Mouse (Mus musculus) T-helper 1 cell (primary cell): Measurements from ENCODE around the gene Plekhn1.

Source experiments
- in situ Hi-C: fragments of 300-600 bp; cut with MboI, MseI; formaldehyde crosslinking; loops from one replicate; pipeline ENCODE4 v1.15.1; 2025; ENCODE audit warnings: high pct_unique_total_duplicates

The Plekhn1 gene

DNA sequence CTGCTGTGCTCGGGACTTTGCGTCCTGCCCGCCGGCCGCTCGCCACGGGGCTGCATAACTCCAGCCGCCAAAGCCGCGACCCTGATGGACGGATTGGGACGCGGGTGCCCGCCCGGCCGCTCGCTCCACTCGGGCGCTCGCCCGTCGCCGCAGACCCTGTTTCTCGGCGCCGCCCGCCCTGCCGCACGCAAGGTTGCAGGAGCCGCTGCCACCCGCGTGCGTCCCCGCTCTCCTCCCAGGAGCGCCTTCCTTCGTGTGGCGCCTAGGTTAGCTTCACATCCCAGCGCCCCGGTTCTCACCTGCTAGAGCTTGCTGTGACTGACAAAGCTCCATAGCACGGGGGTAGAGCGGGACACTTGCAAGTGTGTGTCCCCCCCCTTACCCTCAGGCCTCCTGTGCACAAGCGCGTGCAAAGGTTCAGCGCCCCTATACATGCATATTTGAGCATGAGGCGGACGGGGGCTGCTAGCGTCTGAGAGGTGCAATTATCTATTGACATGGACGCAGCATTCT lies at the start of gene Plekhn1:
Gene Plekhn1 (minus strand): TSS at position 157 of the 513 bp plus-strand sequence.
- in situ Hi-C loops = no loop called here

DNA sequence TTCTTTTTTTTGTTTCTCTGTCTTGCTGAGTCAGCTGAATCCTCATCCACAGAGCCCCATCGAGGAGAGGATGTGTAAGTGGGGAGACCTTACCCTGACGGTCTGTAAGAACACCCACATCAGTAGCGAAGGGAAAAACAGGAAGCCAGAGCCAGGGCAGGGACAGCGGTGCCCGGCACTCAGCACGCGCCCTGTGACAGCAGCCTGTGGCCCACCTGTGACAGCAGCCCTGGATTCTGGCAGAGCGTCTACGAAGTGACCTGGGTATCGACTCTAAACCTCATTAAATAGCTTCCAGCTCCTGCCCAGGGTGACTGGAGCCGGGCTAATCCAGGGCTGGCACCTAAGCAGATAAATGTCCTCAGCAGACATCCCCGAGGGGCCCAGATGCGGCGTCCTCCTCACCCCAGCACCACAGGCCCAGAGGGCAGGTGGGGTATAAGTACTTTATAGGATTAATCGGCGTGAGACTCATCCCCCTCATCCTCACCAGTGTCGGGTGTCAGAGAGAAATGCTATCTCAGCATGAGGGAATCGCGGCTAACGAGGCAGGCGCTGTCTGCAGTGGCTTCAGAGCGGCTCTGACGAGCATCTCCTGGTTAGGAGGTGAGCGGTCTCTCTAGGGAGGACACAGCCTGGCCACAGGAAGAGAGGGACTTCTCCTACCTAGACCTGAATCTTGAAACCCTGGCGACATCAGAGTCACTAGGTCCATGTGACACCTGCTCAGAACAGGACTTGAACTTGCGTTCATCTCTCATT lies 20.6 kb upstream of the Plekhn1 start, which contains the start of gene Samd11:
Gene Samd11 (minus strand): TSS at position 580 of the 762 bp plus-strand sequence.
- in situ Hi-C loops = no loop called here

DNA sequence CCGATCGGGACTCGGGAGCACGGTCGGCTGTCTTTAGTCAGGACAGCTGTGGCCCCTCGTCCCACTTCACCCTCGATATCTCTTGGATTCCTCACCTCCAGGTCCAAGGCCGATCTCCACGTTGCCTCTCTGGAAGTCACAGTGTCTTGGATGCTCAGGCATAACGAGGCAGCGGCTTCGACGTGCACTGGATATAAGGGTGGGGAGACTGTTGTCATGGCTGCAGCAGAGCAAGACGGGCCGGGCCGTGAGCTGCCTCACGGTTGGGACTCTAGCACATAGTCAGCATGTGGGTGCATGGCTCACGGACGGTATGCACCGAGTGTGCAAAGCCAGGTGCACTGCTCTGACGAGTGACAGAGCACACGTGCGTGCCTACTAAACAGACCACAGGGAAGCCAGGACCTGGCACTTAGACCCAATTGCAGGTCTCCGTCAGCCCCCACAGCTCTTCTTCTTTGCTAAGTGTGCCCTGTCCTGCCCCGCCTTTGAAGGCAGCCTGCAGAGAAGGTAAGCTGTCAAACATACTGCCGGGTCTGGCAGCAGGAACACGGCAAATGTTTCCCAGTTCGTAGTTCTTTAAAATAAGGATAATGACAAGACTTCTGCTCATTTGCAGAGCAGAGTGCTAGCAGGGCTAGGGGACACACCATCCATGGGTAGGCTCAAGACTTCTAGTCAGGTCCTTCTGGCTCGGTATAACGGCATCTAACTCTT lies 19.9 kb upstream of the Plekhn1 start:
- in situ Hi-C loops = no loop called here

DNA sequence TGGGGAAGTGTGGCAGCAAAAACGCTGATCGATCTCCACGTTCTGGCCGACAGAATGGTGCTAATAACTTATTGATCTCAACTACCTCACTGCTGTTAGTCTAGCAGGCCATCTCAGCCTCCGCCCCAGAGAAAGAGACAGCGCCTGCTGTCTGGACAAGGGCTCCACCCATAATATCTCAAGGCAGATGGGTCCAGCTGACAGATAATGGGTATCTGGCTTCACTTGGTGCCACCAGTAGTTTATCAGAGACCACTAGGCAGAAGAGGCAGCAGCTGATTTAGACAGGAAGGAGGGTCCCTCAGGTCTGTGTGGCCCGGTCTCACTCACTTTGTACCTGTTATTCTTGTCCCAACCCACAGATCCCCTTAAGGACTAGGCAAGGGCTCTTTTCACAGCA lies 18.4 kb upstream of the Plekhn1 start:
- in situ Hi-C loops = no loop called here

DNA sequence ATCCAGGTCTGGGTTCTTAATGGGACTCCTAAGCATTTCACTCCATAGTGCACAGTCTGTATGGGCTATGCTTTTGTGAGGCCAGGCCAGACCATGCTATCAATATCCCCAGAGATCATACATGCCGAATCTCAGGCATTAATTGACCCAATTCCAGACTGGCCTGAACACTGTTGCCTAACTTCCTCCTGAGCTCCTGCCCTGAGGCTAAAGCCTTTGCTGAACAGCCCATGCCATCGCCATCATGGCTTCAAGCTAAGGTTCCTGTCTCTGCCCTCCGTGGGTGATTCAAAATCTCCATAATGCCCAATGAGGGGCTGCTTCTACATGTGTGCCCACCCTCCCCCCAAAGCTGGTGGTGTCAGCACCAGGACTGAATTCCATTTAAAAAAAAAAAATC lies 18.0 kb upstream of the Plekhn1 start:
- in situ Hi-C loops = no loop called here

DNA sequence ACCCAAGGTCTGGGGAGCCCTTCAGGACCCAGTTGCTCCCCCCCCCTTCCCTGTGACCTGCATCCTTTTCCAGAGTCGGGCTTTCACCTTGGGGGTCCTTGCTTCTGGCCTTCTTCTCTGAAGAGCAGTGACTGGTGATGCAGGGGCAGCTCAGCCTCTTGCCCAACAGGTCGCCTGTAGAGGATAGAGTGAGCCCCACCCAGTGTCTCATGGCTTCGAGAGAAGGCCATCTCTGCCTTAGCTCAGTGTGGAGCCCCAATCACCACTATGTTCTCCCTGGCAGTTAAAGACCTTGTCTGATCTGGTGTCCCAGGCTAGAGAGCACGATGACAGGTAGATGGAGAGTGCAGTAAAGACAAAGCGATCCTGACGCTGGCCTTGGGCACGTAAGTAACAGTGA lies 17.5 kb upstream of the Plekhn1 start:
- in situ Hi-C loops = no loop called here

DNA sequence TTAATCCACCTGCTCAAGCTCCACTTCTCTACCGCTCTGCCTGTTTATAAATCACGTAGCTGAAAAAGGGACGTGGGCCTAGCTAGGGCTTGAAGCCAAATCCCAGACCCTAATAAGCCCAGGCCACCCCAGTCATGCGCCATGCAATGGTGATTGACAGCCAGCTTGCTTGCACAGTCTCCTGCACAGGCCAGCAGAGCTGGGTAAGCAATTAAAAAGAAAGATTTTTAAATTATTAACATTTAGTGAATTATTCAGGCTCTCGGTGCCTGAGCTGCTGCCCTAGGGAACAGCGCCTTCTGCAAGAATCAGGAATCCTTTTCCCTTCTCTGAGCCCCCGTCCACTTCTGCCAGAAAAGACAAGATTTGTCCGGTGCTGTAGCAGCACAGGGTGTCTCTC lies 16.4 kb upstream of the Plekhn1 start:
- in situ Hi-C loops = no loop called here

DNA sequence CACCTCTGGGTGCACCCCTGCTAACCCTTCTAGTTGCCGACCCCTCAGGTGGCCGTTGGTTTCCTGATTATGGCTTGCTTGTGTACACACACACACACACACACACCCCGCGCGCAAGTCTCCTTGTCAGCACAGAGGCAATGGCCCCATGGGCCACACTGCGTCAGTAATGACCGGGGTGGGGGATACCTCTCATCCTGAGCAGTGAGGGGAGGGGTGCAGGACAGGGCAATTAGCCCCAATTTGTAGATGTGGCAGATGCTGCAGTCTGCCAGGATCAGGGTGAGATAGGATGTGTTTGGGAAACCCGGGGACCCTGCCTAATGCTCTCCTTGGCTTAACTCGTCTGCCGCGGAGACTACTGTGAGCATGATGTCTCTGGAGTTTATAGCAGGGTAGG lies 14.9 kb upstream of the Plekhn1 start:
- in situ Hi-C loops = loop anchor here (5.0 kb wide), 1 partner anchor 63 kb away; no protein-coding TSS in a partner anchor

DNA sequence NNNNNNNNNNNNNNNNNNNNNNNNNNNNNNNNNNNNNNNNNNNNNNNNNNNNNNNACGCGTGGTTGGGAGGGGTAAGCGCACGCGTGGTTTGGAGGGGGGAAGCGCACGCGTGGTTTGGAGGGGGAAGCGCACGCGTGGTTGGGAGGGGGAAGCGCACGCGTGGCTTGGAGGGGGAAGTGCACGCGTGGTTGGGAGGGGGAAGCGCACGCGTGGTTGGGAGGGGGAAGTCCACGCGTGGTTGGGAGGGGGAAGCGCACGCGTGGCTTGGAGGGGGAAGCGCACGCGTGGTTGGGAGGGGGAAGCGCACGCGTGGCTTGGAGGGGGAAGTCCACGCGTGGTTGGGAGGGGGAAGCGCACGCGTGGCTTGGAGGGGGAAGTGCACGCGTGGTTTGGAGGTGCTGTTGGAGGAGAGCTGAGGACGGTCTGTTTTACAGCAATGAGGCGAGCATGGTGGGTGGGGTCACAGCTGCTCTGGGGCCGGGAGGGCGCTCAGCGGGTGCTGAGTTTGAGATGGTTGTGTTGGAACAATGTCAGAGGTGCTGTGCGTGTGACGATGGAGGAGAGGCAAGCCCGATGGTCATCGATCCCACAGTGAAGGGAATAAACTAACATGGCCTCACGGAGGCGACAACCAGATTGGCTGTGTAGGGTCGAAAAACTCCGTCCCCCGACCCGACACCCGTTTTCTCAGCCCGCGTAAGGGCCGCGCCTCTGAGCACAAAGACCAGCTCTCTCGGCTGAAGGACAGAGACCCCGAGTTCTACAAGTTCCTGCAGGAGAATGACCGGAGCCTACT lies 2.2 kb upstream of the Plekhn1 start:
- in situ Hi-C loops = no loop called here

DNA sequence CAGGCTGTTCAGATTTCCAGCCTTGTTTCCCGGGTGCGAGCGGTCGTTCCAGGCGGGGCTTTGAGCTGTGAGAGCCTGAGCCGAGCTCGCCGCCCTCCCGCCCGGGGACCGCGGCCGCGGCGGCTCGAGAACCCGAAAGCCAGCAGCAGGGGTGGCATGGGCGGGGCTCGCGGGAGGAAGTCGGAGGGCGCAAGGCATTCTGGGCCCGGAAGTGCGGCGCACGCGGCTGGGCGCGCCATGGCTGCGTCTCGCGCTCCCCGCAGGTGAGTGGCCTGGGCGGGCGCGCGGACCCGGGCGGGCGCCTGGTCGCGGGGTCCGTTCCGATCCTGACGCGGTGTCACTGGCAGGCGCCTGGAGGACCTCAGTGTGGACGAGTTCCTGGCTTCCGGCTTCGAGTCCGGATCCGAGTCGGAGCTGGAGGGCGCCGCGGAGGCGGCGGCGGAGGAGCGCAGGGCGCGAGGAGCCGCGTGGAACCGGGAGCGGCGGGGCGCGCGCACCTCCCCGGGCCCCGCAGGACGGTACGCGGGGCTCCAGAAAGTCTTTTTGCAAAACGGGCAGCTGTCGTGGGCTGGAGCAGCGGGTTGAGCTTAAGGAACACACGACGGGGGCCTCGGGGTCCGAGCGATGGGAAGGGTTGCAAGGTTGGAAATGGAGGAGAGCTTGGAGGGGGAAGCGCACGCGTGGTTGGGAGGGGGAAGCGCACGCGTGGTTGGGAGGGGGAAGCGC lies 1.3 kb upstream of the Plekhn1 start, which contains the start of gene Noc2l:
Gene Noc2l (plus strand): TSS at position 203 of the 726 bp plus-strand sequence.
- in situ Hi-C loops = no loop called here

DNA sequence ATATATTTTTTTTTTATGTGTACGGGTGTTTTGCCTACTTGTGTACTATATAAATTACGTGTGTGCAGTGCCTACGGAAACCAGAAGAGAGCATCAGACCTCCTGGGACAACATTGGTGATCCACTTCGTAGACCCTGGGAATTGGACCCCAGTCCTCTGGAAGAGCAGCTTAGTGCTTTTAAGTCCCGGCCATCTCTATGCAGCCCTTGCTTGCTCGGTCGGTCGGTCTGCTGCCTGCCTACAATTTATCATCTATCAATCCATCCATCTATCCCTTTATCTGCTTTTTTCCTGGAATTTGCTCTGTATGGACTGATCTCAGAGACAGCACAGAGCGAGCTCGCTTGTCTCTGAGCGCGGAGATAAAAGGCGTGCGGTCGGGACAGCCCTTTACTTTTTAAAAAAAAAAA lies 708 bp upstream of the Plekhn1 start:
- in situ Hi-C loops = no loop called here

DNA sequence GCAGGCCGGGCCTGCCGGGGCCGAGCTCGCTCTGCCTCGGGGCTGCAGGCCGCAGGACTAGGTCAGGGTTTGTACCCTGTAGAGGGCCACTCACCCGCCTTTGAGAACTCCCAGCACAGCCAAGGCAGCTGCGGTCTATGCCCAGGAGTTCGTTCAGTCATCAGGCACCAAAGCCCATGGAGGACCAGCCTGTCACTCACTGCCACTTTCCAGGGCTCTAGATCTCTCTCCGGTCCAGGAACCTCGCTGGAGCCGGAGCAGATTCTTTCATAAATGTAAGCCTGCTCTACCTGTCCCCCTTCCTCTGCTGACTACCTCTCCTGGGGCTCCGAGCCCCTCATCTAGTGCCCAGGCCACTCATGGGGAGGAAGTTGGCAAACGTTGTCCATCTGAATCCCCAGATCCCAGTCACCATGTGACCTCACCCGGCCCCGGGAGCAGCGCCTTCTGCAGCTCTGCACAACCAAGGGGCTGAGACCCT lies 596 bp downstream of the Plekhn1 start:
- in situ Hi-C loops = no loop called here

DNA sequence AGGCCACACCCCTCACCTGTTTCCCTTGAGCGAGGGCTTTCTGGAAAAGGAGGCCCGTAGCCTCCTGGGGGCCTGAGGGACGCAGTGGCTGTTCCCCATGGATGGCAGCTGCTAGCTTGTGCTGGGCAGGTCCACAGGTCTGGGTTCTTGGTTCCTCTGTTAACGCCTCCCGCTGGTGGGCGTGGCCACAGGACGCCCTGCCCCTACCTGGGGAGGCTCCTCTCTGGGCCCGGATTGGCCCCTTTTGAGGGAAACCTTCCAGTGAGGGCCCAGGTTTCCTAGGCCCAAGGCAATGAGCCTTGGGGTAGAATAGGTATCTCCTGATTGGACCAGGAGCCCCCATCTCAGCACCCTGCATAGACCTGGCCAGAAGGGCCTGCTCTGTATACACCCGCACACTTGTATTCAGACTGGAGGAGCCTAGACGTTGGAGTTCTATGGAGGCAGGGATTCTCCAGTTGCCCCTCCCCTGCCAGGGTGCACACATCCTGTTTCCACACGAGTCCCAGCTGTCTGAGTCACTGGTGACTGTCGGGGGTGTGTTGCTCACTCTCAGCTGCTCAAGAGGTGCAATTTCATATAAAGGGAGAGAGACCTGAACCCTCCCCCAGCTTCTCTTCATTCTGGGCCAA lies 6.1 kb downstream of the Plekhn1 start:
- in situ Hi-C loops = no loop called here

DNA sequence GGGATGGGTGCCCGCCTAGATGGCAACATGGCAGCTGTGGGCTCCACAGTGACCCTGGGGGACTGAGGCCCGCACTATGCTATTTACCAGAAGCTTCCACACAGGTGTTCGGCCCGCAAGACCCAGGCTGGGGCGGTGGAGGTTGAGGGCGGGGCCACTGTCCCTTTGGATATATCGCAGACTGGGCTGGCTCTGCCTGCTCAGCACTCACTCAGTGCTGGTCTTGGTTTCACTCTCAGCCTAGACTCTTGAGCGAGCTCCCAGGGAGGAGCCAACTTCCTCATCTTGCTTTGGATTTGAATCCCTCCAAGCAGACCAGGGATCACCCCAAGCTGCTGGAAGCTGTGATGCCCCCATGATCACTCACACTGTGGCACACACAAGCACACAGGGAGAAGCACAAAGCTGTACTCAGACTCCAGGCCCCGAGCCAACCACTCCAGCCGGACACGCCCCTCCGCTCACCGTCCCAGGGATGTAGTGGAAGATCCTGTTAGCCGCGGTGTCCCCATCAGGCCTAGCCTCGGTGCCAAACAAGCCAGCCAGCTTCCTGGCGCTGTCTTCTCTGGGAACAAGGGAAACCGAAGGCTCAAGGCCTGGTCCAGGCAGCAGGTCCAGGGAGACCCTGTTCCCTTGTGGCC lies 6.8 kb downstream of the Plekhn1 start:
- in situ Hi-C loops = no loop called here

DNA sequence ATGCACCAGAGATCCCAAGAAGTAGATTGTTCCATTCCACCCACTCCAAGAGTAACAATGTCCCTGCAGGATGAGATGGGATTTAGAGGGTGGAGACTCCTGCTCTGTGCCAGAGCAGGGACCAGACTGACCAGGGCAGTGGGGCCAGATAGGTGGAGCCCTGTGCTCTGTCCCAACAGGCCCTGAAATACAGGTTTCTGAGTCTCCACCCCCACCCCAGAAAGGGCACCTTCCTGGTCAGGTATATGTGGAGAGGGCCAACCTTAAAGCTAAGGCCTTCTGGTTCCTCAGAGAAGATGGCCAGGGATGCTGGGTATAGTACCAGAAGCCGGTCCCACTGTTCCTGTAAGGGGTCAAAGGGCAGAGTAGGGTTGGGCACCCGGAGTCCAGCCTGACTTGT lies 10.4 kb downstream of the Plekhn1 start:
- in situ Hi-C loops = no loop called here

DNA sequence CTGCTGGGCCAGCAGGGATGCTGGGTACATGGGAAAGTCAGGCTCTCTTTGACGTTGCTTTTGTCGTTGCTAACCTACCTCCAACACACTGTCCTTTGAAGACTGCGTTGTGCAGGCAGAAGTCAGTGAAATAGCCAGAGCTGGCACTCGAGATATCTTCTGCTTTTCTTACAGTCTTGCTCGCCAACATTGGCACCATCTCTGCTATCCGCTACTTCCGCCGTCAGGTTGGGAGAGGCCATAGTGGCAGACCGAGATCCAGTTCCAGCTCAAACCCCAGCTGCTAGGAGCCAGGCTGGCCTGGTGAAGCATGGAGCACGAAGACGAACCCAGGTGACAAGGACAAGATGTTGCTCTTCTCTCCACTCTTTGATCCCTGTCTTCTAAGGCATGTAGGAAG lies 14.7 kb downstream of the Plekhn1 start:
- in situ Hi-C loops = no loop called here

DNA sequence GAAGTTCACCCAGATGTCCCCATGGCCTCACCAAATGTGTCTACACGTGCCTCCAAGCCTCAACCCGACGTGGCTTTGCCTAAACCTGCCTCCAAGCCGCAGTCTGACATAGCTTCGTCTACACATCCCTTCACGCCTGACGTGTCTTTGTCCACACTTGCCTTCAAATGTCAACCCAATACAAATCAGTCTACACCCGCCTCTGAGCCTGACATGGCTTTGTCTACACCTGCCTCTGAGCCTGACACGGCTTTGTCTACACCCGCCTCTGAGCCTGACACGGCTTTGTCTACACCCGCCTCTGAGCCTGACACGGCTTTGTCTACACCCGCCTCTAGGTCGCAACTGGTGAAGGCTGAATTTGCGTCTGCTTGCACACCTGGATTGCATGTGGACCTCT lies 16.8 kb downstream of the Plekhn1 start:
- in situ Hi-C loops = no loop called here

DNA sequence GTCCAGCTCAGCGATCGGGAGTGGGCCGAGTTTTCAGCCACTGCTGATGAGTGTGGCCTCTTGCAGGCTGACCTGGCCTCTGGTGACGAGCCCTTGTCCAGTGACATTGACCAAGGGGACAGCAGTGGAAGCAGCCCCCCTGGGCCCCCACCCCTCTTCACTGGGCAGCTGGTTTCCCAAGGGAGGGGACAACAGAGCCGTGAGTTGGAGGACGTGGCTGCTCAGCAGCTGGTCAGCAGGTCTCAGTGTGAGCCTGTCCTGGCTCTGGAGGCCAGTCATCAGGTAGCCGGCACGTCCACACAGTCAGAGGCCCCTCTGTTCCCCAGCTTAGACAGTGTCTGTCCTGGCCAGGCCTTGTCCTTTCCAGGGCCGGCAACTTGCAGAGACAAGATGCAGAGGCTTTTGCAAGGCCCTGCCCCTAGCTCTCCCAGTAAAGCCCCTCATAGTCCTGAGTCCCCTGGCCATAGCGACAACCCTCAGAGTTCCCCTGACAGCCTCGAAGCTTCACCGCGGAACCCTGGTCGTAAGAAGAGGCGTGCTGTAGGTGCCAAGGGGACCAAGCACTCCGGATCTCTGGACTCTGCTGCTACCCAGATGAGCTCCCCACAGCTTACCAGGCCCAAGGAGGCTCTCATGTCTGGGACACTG lies 17.5 kb downstream of the Plekhn1 start:
- in situ Hi-C loops = no loop called here

DNA sequence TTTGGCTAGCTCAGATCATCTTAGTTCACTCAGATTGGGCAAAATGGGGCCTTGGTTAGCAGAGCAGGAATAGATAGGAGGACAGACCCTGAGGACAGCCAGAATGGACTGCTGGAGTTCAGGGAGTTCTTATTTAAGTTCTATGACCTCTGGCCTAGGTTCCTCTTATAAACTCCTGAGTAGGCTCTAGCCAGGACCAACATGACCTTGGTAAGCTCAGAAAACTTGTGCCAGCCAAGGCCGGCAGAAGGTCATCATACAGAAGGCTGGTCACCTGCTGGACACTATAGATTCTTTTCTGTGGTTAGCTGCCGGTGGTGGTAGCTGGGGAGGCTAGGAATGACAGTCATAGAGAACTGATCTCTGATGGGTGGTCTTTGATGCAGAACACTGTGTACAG lies 18.5 kb downstream of the Plekhn1 start:
- in situ Hi-C loops = no loop called here

DNA sequence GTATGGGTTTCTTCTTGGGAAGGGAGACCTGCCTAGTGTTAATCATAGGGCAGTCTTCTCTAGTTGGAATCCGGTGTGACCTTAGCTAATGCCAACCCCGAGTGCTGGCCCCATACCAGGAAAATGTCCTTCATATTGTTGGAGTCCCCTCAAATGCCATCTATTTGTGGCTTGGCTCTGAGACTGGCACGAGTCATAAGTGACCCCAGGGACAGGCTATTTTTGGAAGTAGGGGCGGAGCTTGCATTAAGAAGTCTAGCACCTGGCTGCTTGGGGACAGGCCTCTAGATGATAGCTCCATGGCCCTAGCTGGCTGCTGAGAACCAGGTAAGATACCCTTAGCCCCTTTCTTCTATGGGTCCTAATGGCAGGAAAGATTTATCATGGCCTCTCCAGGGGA lies 19.0 kb downstream of the Plekhn1 start, which contains the start of gene Perm1:
Gene Perm1 (plus strand): TSS at position 220 of the 400 bp plus-strand sequence.
- in situ Hi-C loops = no loop called here
